24 mouse cellular contexts compared by ENCODE assay signal in the genomic region with DNA sequence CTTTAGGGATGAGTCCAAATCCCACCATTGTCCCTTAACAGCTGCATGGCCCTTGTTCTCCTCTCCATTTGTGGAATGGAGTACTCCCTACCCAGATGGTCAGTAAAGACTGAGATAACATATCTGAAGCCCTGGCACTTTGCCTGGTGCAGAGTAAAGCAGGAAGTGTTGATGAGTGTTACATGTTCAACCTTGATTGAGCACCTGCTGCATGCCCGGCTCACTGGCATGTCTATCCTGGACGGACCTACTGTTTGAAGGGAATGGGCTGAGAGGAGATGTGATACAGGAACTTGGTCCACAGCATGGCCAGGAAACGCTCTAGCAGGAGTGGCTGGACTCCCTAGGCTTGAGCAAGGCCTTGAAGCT.
DNase-seq lines count a peak whose midpoint lies in the region; ATAC-seq lines count a peak whose summit lies in the region.
"Had no signal": no experiment of that assay in that cellular context is flagged by ENCODE, and none has a peak within 500 bp of the region (broad histone marks: within the 10 kb centered on the region; RNA-seq: fewer than 3 reads in every experiment).

No protein-coding gene starts in this region.

- peaks cover 40% of the 10 kb centered on the region for H3K4me1 ChIP-seq in intestine, embryonic 16.5 days (ENCODE audit: control insufficient read depth, insufficient read depth, low read length)
- peaks cover 28% of the 10 kb centered on the region for H3K4me1 ChIP-seq in intestine, embryonic 15.5 days (replicated peaks)
- peaks cover 64% of the 10 kb centered on the region for H3K4me1 ChIP-seq in limb, embryonic 12.5 days (replicated peaks)

- 81% methylated on average over 3 of the region's 3 CpGs for WGBS in intestine, embryonic 16.5 days
- WGBS in intestine, embryonic 15.5 days: 77% methylated on average over 3 of the region's 3 CpGs
- 90% methylated on average over 3 of the region's 3 CpGs for WGBS in limb, embryonic 12.5 days

- no peak overlapping the region for H3K9ac ChIP-seq in intestine, embryonic 16.5 days (ENCODE audit: low read depth, low read length)
- no peak overlapping the region for H3K9ac ChIP-seq in intestine, embryonic 15.5 days
- H3K9ac ChIP-seq in limb, embryonic 12.5 days (replicated peaks): no peak overlapping the region
- H3K9ac ChIP-seq: embryonic facial prominence, embryonic 15.5 days; hindbrain, embryonic 12.5 days had no signal

- peak overlapping the region; percentile 35; the same call in 1 of the 2 replicates for H3K27ac ChIP-seq in intestine, embryonic 16.5 days (ENCODE audit: low read length)
- no peak overlapping the region for H3K27ac ChIP-seq in intestine, embryonic 15.5 days
- H3K27ac ChIP-seq in limb, embryonic 12.5 days: peak overlapping the region; percentile 89; the same call in 1 of the 2 replicates
- H3K27ac ChIP-seq: embryonic facial prominence, embryonic 15.5 days; hindbrain, embryonic 12.5 days had no signal

- H3K9me3 ChIP-seq in intestine, embryonic 16.5 days (ENCODE audit: control insufficient read depth, low read length): no peaks in the 10 kb centered on the region
- H3K9me3 ChIP-seq in intestine, embryonic 15.5 days: no peaks in the 10 kb centered on the region
- H3K9me3 ChIP-seq in limb, embryonic 12.5 days: no peaks in the 10 kb centered on the region
- H3K9me3 ChIP-seq: embryonic facial prominence, embryonic 15.5 days; forebrain, embryonic 10.5 days; hindbrain, embryonic 12.5 days had no signal

- no peaks in the 10 kb centered on the region for H3K36me3 ChIP-seq in intestine, embryonic 16.5 days (ENCODE audit: control insufficient read depth, insufficient read depth, low read length)
- H3K36me3 ChIP-seq in intestine, embryonic 15.5 days: no peaks in the 10 kb centered on the region; the same call in 1 of the 2 replicates
- peaks cover 8% of the 10 kb centered on the region for H3K36me3 ChIP-seq in limb, embryonic 12.5 days
- H3K36me3 ChIP-seq: hindbrain, embryonic 12.5 days had no signal

- no peaks in the 10 kb centered on the region for H3K27me3 ChIP-seq in intestine, embryonic 16.5 days (replicated peaks; ENCODE audit: control insufficient read depth, insufficient read depth, low read length)
- H3K27me3 ChIP-seq in intestine, embryonic 15.5 days (replicated peaks): no peaks in the 10 kb centered on the region
- H3K27me3 ChIP-seq in limb, embryonic 12.5 days: peaks cover 16% of the 10 kb centered on the region
- H3K27me3 ChIP-seq: CH12.LX; embryonic facial prominence, embryonic 15.5 days; hindbrain, embryonic 12.5 days; Patski had no signal

- no peak overlapping the region for H3K4me3 ChIP-seq in intestine, embryonic 16.5 days (ENCODE audit: low read length)
- no peak overlapping the region for H3K4me3 ChIP-seq in intestine, embryonic 15.5 days (replicated peaks)
- no peak overlapping the region for H3K4me3 ChIP-seq in limb, embryonic 12.5 days (replicated peaks)
- H3K4me3 ChIP-seq: embryonic facial prominence, embryonic 15.5 days; erythroblast, embryonic 14.5 days; forebrain, embryonic 10.5 days; hindbrain, embryonic 12.5 days had no signal

- ATAC-seq in intestine, embryonic 16.5 days: no peak
- ATAC-seq in intestine, embryonic 15.5 days: no peak
- no peak for ATAC-seq in limb, embryonic 12.5 days (ENCODE audit: insufficient number of reproducible peaks, insufficient read depth, low FRiP score, low TSS enrichment, low read depth)
- ATAC-seq: activated CD4-positive, CD25-positive, alpha-beta regulatory T cell, adult 4 months; forebrain, embryonic 14.5 days; hindbrain, embryonic 16.5 days; inflammation-experienced regulatory T-cells, adult 6 months had no signal

- DNase-seq in adrenal gland, adult 2 months: peak; percentile 48
- DNase-seq in adrenal gland, adult 8-10 months: no peak
- peak; percentile 33 for DNase-seq in 416B (ENCODE audit: low read depth)
- no peak for DNase-seq in layer of hippocampus, adult 8-10 months (ENCODE audit: low spot score in 2 of 2)
- no peak for DNase-seq in B cell, adult 2 months
- DNase-seq: adrenal gland, postnatal 36 days; cerebellum, adult 8-10 months; cerebellum, postnatal 36 days; heart, adult 18-20 months; heart, postnatal 36 days had no signal

- H3K4me2 ChIP-seq in intestine, embryonic 16.5 days (ENCODE audit: low read depth, low read length): no peak overlapping the region
- no peak overlapping the region for H3K4me2 ChIP-seq in intestine, embryonic 15.5 days (replicated peaks)
- H3K4me2 ChIP-seq in limb, embryonic 12.5 days: no peak overlapping the region
- H3K4me2 ChIP-seq: embryonic facial prominence, embryonic 15.5 days; heart, embryonic 11.5 days; hindbrain, embryonic 12.5 days had no signal

Comparison
In these comparisons a context has a peak if more than half of its experiments do, and no peak if none do; other contexts are left out.
1. DNase-seq: peak in adrenal gland, adult 2 months (single experiment) and 416B (single experiment); none in adrenal gland, adult 8-10 months (single experiment), layer of hippocampus, adult 8-10 months (0 of 2) and B cell, adult 2 months (0 of 2).